Mouse (Mus musculus) inflammation-experienced regulatory T-cells (primary cell): ENCODE measurements around the gene Abhd14a. TPM values are rescaled to one million over a fixed set of nuclear protein-coding genes. Genes with fewer than 3 reads are reported as not detected.

ENCODE experiments used
- polyA plus RNA-seq, 2 experiments: library from polyadenylated mRNA; unstranded; fragments of 100-300 nt; shearing (Covaris generic); gene quantifications; one replicate each; pipeline ENCODE4 v1.2.1; 2017

Abhd14a gene
- 10 to 100 TPM; 14.4 to 16.0 TPM for polyA plus RNA-seq

GRCm38 (mm10) chr9:106447348-106447747 is at the start of gene Abhd14a, which contains the start of gene Abhd14b:
Gene Abhd14a, minus strand, starts transcription at chr9:106447678.
Gene Abhd14b, plus strand, starts transcription at chr9:106447459.

DNA sequence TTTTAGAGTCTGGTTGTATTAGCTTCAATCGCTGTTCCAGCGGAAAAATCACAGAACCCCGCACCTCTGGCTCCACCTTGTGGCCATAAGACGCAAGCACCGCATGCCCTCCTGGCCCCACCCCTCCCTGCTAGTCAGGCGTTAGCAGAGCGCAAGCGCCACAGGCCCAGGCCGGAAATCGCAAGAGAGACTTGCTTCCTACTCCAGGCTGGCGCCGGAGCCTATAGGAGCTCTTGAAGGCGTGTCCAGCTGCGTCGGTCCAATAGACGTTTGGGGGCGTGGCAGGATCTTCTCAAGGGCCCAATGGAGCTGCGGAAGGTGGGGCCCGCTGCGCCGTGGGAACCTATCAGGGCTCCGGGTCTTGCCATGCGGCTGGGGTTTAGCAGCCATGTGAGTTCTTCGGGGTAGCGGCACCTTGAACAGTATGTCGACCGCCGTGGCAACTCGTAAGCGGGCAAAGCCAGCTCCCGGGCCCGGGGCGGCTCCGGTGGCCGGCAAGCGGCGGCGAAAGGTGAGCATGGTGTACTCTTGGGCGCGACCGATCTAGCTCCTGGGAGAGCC is 29.5 kb upstream of the Abhd14a start, which contains the start of gene Parp3:
Parp3 (minus strand) TSS at position 26 of the 561 bp plus-strand sequence.

DNA sequence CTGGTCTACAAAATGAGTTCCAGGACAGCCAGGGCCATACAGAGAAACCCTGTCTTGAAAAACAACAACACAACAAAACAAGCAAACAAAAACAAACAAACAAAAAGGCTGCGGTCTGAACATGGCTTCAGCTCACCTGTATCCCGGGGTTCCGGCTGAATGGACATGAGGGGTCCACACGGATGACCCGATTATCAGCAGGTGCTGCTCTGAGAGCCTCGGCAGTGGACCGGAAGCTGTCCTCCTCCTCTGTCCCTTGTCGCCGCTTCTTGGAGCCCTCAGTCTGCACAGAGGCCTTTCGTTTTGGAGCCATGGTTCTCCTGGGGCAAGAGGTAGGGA is 28.2 kb upstream of the Abhd14a start, which contains the start of gene Rrp9:
Rrp9 (plus strand) TSS at position 301 of the 339 bp plus-strand sequence.

GRCm38 (mm10) chr9:106465571-106466200 is 18.2 kb upstream of the Abhd14a start, which contains the start of gene Gpr62:
Gene Gpr62, minus strand, starts transcription at chr9:106465938.

DNA sequence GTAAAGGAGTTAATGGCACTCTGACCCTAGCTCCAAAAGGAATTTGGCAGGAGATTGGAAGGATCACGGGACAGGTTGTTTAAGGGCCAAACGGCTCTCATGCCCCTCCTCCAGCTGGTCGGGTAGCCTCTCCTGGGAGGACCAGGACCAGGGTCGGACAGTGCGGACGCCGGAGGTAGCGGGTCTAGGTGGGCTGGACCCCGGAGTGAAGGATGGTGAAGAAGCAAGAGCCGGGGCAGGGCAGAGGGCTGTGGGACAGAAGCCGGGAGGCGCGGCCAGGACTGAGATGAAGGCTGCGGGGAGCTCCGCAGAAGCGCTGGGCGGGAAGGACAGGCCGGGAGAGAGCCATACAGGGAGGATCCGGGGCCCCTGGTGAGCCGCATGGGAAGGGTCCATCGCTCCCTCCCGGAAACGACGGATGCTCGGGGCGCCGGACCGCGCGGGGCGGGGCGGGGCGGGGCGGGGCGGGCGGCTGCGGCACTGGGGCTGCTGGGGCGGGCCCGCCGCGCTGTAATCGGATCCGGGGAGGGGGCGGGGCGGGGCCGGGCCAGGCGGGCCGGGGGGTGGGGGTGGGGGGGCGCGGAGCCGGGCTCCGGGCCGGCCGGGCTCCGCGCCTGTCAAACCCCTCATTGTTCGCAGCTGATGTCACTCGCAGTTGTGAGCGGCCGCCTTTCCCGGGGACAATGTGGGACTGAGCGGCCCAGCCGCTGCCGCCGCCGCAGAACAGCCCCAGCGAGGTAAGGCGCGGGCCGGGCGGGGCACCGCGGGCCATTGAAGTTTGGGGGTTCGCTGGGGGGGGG is 6.0 kb upstream of the Abhd14a start, which contains the start of gene Pcbp4:
Pcbp4 (plus strand) TSS at position 21 of the 800 bp plus-strand sequence.

DNA sequence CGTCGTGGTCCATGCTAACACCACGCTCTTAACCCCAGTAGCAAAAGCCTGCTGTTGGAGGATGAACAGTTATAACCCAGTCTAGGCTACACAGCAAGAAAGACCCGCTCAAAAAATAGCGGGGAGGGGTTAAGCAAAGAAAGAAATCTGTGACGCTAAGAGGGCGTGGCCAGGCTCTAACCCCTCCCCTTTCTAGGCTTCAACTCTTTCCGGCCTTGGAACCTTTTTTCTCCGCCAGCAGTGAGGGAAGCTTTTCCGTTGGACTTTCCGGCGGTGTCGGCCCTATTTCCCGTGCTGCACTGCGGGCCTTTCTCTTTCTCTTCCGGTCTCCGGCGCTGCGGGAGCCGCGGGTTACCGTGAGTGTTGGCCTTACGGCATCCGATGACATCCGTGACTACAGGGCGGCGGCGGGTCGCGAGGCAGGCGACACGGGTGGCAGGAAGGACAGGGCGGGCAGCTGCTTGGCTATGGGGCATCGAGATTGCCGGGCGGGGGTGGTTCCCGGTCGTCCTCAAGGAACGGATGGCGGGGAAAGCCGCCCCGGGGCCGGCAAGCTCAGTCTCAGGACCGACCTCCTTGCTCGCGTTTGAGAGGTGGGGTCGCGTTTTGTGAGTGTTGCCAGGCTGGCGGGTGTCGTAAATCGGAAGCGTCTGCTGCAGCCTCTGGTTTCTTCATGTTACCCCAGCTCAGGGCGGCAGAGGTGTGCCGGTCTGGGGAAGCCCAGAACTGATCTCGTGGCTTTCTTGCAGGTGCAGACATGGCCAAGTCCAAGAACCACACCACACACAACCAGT is 18.1 kb downstream of the Abhd14a start, which contains the start of gene Rpl29:
Rpl29 (plus strand) TSS at position 234 of the 794 bp plus-strand sequence.

Other genes starting within 250 kb of the Abhd14a start
- gene Ppm1m, start 247.9 kb downstream of the Abhd14a start, polyA plus RNA-seq = 100 to 1,000 TPM in 1 of 2 experiments, 10 to 100 TPM in 1; 92.7 to 104 TPM
- gene Twf2, start 244.6 kb downstream of the Abhd14a start, polyA plus RNA-seq = 100 to 1,000 TPM; 249 to 265 TPM
- under 1 TPM in 1 of 2 experiments, not detected in 1; 0.21 TPM for gene Tlr9, start 225.1 kb downstream of the Abhd14a start, polyA plus RNA-seq
- 10 to 100 TPM; 38.9 to 42.0 TPM for gene Alas1, start 199.0 kb downstream of the Abhd14a start, polyA plus RNA-seq
- 1 to 10 TPM; 2.4 to 3.4 TPM for gene Poc1a, start 166.6 kb downstream of the Abhd14a start, polyA plus RNA-seq
- gene Dusp7, start 79.0 kb downstream of the Abhd14a start, polyA plus RNA-seq = 10 to 100 TPM; 59.8 to 74.2 TPM
- 100 to 1,000 TPM; 529 to 539 TPM for gene Rpl29, start 18.2 kb downstream of the Abhd14a start, polyA plus RNA-seq
- 10 to 100 TPM; 19.1 to 22.0 TPM for gene Acy1, start 9.4 kb downstream of the Abhd14a start, polyA plus RNA-seq
- gene Abhd14b, start 219 bp downstream of the Abhd14a start, polyA plus RNA-seq = 10 to 100 TPM; 13.0 to 14.9 TPM
- gene Pcbp4, start 5.6 kb upstream of the Abhd14a start, polyA plus RNA-seq = 10 to 100 TPM; 12.2 to 13.9 TPM
- under 1 TPM in 1 of 2 experiments, not detected in 1; 0.27 TPM for gene Gpr62, start 18.3 kb upstream of the Abhd14a start, polyA plus RNA-seq
- 10 to 100 TPM; 73.0 to 97.0 TPM for gene Rrp9, start 28.3 kb upstream of the Abhd14a start, polyA plus RNA-seq
- 10 to 100 TPM; 63.2 to 77.1 TPM for gene Parp3, start 29.3 kb upstream of the Abhd14a start, polyA plus RNA-seq
- gene Iqcf1, start 52.3 kb upstream of the Abhd14a start, polyA plus RNA-seq = not detected
- not detected for gene Iqcf5, start 66.9 kb upstream of the Abhd14a start, polyA plus RNA-seq
- gene Iqcf3, start 114.0 kb upstream of the Abhd14a start, polyA plus RNA-seq = 1 to 10 TPM in 1 of 2 experiments, not detected in 1; 2.9 TPM
- not detected for gene Iqcf4, start 123.3 kb upstream of the Abhd14a start, polyA plus RNA-seq
- gene Iqcf6, start 178.9 kb upstream of the Abhd14a start, polyA plus RNA-seq = not detected
- gene Grm2, start 208.4 kb upstream of the Abhd14a start, polyA plus RNA-seq = 1 to 10 TPM in 1 of 2 experiments, under 1 TPM in 1; 0.27 to 1.1 TPM
- gene Tex264, start 238.2 kb upstream of the Abhd14a start, polyA plus RNA-seq = 10 to 100 TPM; 65.1 to 79.3 TPM